ENCODE assay signal across 9 mouse cellular contexts in genomic region chr11:66984165-66985135, GRCm38 (mm10). TPM values are rescaled to one million over a fixed set of nuclear protein-coding genes. Genes with fewer than 3 reads are reported as not detected.
DNase-seq lines count a peak whose midpoint lies in the region; ATAC-seq and TF ChIP-seq lines count a peak whose summit lies in the region.
"Had no signal": no experiment of that assay in that cellular context is flagged by ENCODE, and none has a peak within 500 bp of the region (broad histone marks: within the 10 kb centered on the region; RNA-seq: fewer than 3 reads in every experiment).

No protein-coding gene starts in this region.

- no peak overlapping the region for H3K27ac ChIP-seq in CH12.LX (ENCODE audit: insufficient read depth, low read depth)
- H3K27ac ChIP-seq in forebrain, embryonic 13.5 days: peak overlapping the region; percentile 80
- peak overlapping the region; percentile 87 for H3K27ac ChIP-seq in layer of hippocampus, adult 2 months
- peak overlapping the region; percentile 69 for H3K27ac ChIP-seq in lung, embryonic 15.5 days
- no peak overlapping the region for H3K27ac ChIP-seq in thymus, adult 2 months (ENCODE audit: control insufficient read depth, insufficient read depth, low read length)

- peak; percentile 93 for TF ChIP-seq RAD21 in CH12.LX (IDR thresholded peaks at IDR 0.05; ENCODE audit: low read depth, low read length)

- H3K79me2 ChIP-seq in CH12.LX (replicated peaks; ENCODE audit: control insufficient read depth, extremely low read depth, insufficient read depth, poor library complexity, severe bottlenecking): no peaks in the 10 kb centered on the region

- no peak for TF ChIP-seq POLR2A in CH12.LX (IDR thresholded peaks at IDR 0.05; ENCODE audit: low read depth, low read length)
- no peak for TF ChIP-seq POLR2A in thymus, adult 2 months (IDR thresholded peaks at IDR 0.05; ENCODE audit: control insufficient read depth, extremely low read depth, insufficient read depth, low read length, poor library complexity)

- H3K9me3 ChIP-seq in CH12.LX (replicated peaks; ENCODE audit: low read length): no peaks in the 10 kb centered on the region
- H3K9me3 ChIP-seq in forebrain, embryonic 13.5 days (replicated peaks): no peaks in the 10 kb centered on the region
- H3K9me3 ChIP-seq in lung, embryonic 15.5 days: no peaks in the 10 kb centered on the region

- 4% methylated on average over 28 of the region's 28 CpGs for WGBS in forebrain, embryonic 13.5 days
- 4% methylated on average over 28 of the region's 28 CpGs for WGBS in lung, embryonic 15.5 days
- 10% methylated on average over 28 of the region's 28 CpGs for WGBS in thymus, adult 2 months

- H3K4me3 ChIP-seq in CH12.LX (replicated peaks in 1 of 3; ENCODE audit: low read depth in 2 of 3, low read length in 2 of 3, poor library complexity in 1 of 3): peak overlapping the region; percentile 52 to 54 (median 53)
- H3K4me3 ChIP-seq in forebrain, embryonic 13.5 days: peak overlapping the region; percentile 35
- H3K4me3 ChIP-seq in layer of hippocampus, adult 2 months: peak overlapping the region; percentile 62
- H3K4me3 ChIP-seq in lung, embryonic 15.5 days: peak overlapping the region; percentile 43
- peak overlapping the region; percentile 21; the same call in 1 of the 2 replicates for H3K4me3 ChIP-seq in thymus, adult 2 months (ENCODE audit: control insufficient read depth, insufficient read depth, low read length)

- peak; percentile 86 for DNase-seq in CH12.LX (ENCODE audit: extremely low read depth)
- peak; percentile 60 for DNase-seq in c-Kit-positive CD71-negative TER-119-negative erythroid progenitor cells, embryonic 14.5 days (ENCODE audit: low read depth)
- peak; percentile 78 to 83 for DNase-seq in heart, postnatal 36 days
- DNase-seq in layer of hippocampus, adult 2 months (ENCODE audit: low spot score in 2 of 2): peak; percentile 65 to 80
- DNase-seq in ovary, adult 18-20 months (ENCODE audit: low spot score): peak; percentile 15
- peak; percentile 74 for DNase-seq in thymus, adult 2 months

- dilution Hi-C loops in CH12.LX (cut with MboI; ENCODE audit: extremely low pct_ligation_motif_present, extremely low pct_unique_long_range_greater_than_20kb, low sequenced_read_pairs): no loop called here

- peak overlapping the region; percentile 97 for H3K4me2 ChIP-seq in CH12.LX (ENCODE audit: insufficient read depth, low read depth, poor library complexity, severe bottlenecking)
- H3K4me2 ChIP-seq in forebrain, embryonic 13.5 days: peak overlapping the region; percentile 56
- peak overlapping the region; percentile 69 for H3K4me2 ChIP-seq in lung, embryonic 15.5 days

- peak overlapping the region; percentile 73 for H3K9ac ChIP-seq in CH12.LX (ENCODE audit: insufficient read depth, low read depth)
- H3K9ac ChIP-seq in forebrain, embryonic 13.5 days: peak overlapping the region; percentile 54
- H3K9ac ChIP-seq in lung, embryonic 15.5 days: peak overlapping the region; percentile 25; the same call in 1 of the 2 replicates

- no peak; the same call in 1 of the 2 replicates for TF ChIP-seq EP300 in CH12.LX (IDR thresholded peaks at IDR 0.05; ENCODE audit: low read length)

- peak; percentile 66 to 99 for TF ChIP-seq CTCF in CH12.LX (conservative IDR thresholded peaks at IDR 0.05 in 1 of 2, IDR thresholded peaks at IDR 0.05 in 1 of 2; ENCODE audit: low read depth in 2 of 2, low read length in 2 of 2)
- TF ChIP-seq CTCF in layer of hippocampus, adult 2 months (conservative IDR thresholded peaks at IDR 0.05): peak; percentile 90
- peak; percentile 58; the same call in 1 of the 2 replicates for TF ChIP-seq CTCF in thymus, adult 2 months (IDR thresholded peaks at IDR 0.05; ENCODE audit: borderline replicate concordance, control insufficient read depth, extremely low read depth, insufficient read depth, low read length, poor library complexity)

- H3K36me3 ChIP-seq in CH12.LX (replicated peaks in 1 of 2; ENCODE audit: control insufficient read depth in 1 of 2, insufficient read depth in 1 of 2, low read length in 1 of 2): no peaks in the 10 kb centered on the region
- no peaks in the 10 kb centered on the region for H3K36me3 ChIP-seq in forebrain, embryonic 13.5 days (ENCODE audit: poor library complexity, severe bottlenecking)
- no peaks in the 10 kb centered on the region for H3K36me3 ChIP-seq in lung, embryonic 15.5 days
- no peaks in the 10 kb centered on the region for H3K36me3 ChIP-seq in thymus, adult 2 months (ENCODE audit: control insufficient read depth, insufficient read depth, low read length)

- in situ Hi-C loops in CH12.LX (cut with MboI; ENCODE audit: low pct_ligation_motif_present, low pct_unique_long_range_greater_than_20kb, low sequenced_read_pairs): loop anchor here (5.0 kb wide), 1 partner anchor 62 kb away; no protein-coding TSS in a partner anchor

- H3K27me3 ChIP-seq in CH12.LX (replicated peaks): peaks cover 68% of the 10 kb centered on the region
- no peaks in the 10 kb centered on the region for H3K27me3 ChIP-seq in forebrain, embryonic 13.5 days
- H3K27me3 ChIP-seq in lung, embryonic 15.5 days: no peaks in the 10 kb centered on the region
- no peaks in the 10 kb centered on the region for H3K27me3 ChIP-seq in thymus, adult 2 months (ENCODE audit: control insufficient read depth, insufficient read depth, low read length)

- H3K4me1 ChIP-seq in CH12.LX (ENCODE audit: control insufficient read depth in 1 of 2, insufficient read depth in 2 of 2): peaks cover 9 to 25% of the 10 kb centered on the region in 2 experiments; a peak in 3 of 4 replicates
- peaks cover 27% of the 10 kb centered on the region for H3K4me1 ChIP-seq in forebrain, embryonic 13.5 days
- H3K4me1 ChIP-seq in lung, embryonic 15.5 days: peaks cover 23% of the 10 kb centered on the region
- H3K4me1 ChIP-seq in thymus, adult 2 months (replicated peaks; ENCODE audit: control insufficient read depth, insufficient read depth, low read length): peaks cover 4% of the 10 kb centered on the region

- peak; percentile 79 for ATAC-seq in forebrain, embryonic 13.5 days
- ATAC-seq in lung, embryonic 15.5 days (ENCODE audit: borderline replicate concordance, extremely low read depth, low FRiP score, low TSS enrichment): peak; percentile 62; the same call in 1 of the 2 replicates

- intact Hi-C loops in heart, postnatal 36 days (cut with DNase I): loop anchor here (1.0 to 2.0 kb wide), 2 partner anchors 36 to 78 kb away; no protein-coding TSS in a partner anchor

TF ChIP-seq in CH12.LX, 34 proteins besides CTCF, POLR2A, EP300 and RAD21 (continues in another document):
- TF ChIP-seq MAFK (IDR thresholded peaks at IDR 0.05; ENCODE audit: insufficient replicate concordance, low read length) (no peak), E2F4 (IDR thresholded peaks at IDR 0.05; ENCODE audit: insufficient replicate concordance, low read depth, low read length) (no peak), RCOR1 (conservative IDR thresholded peaks at IDR 0.05; ENCODE audit: low read depth, low read length) (no peak), ZKSCAN1 (IDR thresholded peaks at IDR 0.05; ENCODE audit: borderline replicate concordance, low read depth, low read length) (no peak), ZNF384 (IDR thresholded peaks at IDR 0.05; ENCODE audit: low read depth, low read length) (no peak), MXI1 (IDR thresholded peaks at IDR 0.05; ENCODE audit: low read depth, low read length) (peak; percentile 73; the same call in 1 of the 2 replicates), JUN (IDR thresholded peaks at IDR 0.05; ENCODE audit: insufficient read depth, low read depth, low read length) (no peak), ELF1 (IDR thresholded peaks at IDR 0.05; ENCODE audit: low read depth, low read length) (0 out of 2 replicates have a peak, but pooled peaks have one; percentile 13), TBP (conservative IDR thresholded peaks at IDR 0.05; ENCODE audit: low read depth, low read length) (no peak), MYC (IDR thresholded peaks at IDR 0.05; ENCODE audit: low read depth, low read length) (no peak), MEF2A (IDR thresholded peaks at IDR 0.05; ENCODE audit: borderline replicate concordance, low read depth, low read length) (peak; percentile 60), BHLHE40 (IDR thresholded peaks at IDR 0.05; ENCODE audit: low read depth, low read length) (peak; percentile 56), CHD2 (IDR thresholded peaks at IDR 0.05; ENCODE audit: low read length) (0 out of 2 replicates have a peak, but pooled peaks have one; percentile 21), JUND (conservative IDR thresholded peaks at IDR 0.05; ENCODE audit: low read depth, low read length) (no peak), NELFE (IDR thresholded peaks at IDR 0.05; ENCODE audit: low read depth, low read length) (peak; percentile 46; the same call in 1 of the 2 replicates), HCFC1 (IDR thresholded peaks at IDR 0.05; ENCODE audit: low read depth, low read length) (peak; percentile 27; the same call in 1 of the 2 replicates), MAZ (IDR thresholded peaks at IDR 0.05; ENCODE audit: low read depth, low read length) (peak; percentile 88), POLR2AphosphoS2 (IDR thresholded peaks at IDR 0.05; ENCODE audit: low read depth, low read length) (no peak), NRF1 (IDR thresholded peaks at IDR 0.05; ENCODE audit: low read depth, low read length) (no peak), GABPA (IDR thresholded peaks at IDR 0.05; ENCODE audit: insufficient replicate concordance, low read depth, low read length) (no peak), TCF12 (IDR thresholded peaks at IDR 0.05; ENCODE audit: low read depth, low read length) (peak; percentile 42), ZMIZ1 (IDR thresholded peaks at IDR 0.05; ENCODE audit: low read depth, low read length) (no peak), SIN3A (IDR thresholded peaks at IDR 0.05; ENCODE audit: low read length) (peak; percentile 66; the same call in 1 of the 2 replicates)

RNA-seq across cellular contexts. Expression of gene Tmem238l, which starts 28.0 kb away (rescaled TPM):
- not detected in 2 replicates for total RNA-seq in CH12.LX (2012; rRNA removed)
- not detected in 2 replicates for total RNA-seq in CH12.LX (2014; rRNA removed)
- not detected in 2 replicates for polyA plus RNA-seq in CH12.LX (2012; ENCODE audit: insufficient read length, low read depth)
- polyA plus RNA-seq in forebrain, embryonic 13.5 days (2015; fragmentation: Nextera tagmentation; extraction: Ambion mirVana): 0.19 TPM in 1 of 2 replicates, not detected in the other
- total RNA-seq in heart, postnatal 36 days (2021): not detected
- total RNA-seq in layer of hippocampus, adult 2 months (2021): not detected
- not detected in 2 replicates for polyA plus RNA-seq in lung, embryonic 15.5 days (2015; fragmentation: Nextera tagmentation; extraction: Ambion mirVana)
- 0.26 and 0.63 TPM in 2 replicates for polyA plus RNA-seq in thymus, adult 2 months (2012; rRNA removed)
- total RNA-seq: layer of hippocampus, adult 8-10 months had no signal

RNA-seq across cellular contexts. Expression of gene Tmem220, which starts 40.5 kb away (rescaled TPM):
- total RNA-seq in CH12.LX (2012; rRNA removed) (0.08 and 0.30 TPM in 2 replicates), CH12.LX (2014; rRNA removed) (0.34 and 0.36 TPM in 2 replicates)
- 1.5 and 1.6 TPM in 2 replicates for polyA plus RNA-seq in CH12.LX (2012; ENCODE audit: insufficient read length, low read depth)
- polyA plus RNA-seq in forebrain, embryonic 13.5 days (2015; fragmentation: Nextera tagmentation; extraction: Ambion mirVana): 0.34 and 0.50 TPM in 2 replicates
- 1 to 10 TPM; 1.5 to 1.9 TPM for total RNA-seq in heart, postnatal 36 days (2021)
- under 1 TPM; 0.44 to 0.95 TPM for total RNA-seq in layer of hippocampus, adult 2 months (2021)
- 1.8 and 2.2 TPM in 2 replicates for polyA plus RNA-seq in lung, embryonic 15.5 days (2015; fragmentation: Nextera tagmentation; extraction: Ambion mirVana)
- 0.45 and 0.54 TPM in 2 replicates for polyA plus RNA-seq in thymus, adult 2 months (2012; rRNA removed)

Comparison
In these comparisons a context has a peak if more than half of its experiments do, and no peak if none do; other contexts are left out.
1. DNase-seq: peak in every context shown above with its lines; median percentile 86 in CH12.LX; 80 in heart, postnatal 36 days; 74 in thymus, adult 2 months; 72 in layer of hippocampus, adult 2 months; 60 in c-Kit-positive CD71-negative TER-119-negative erythroid progenitor cells, embryonic 14.5 days; 15 in ovary, adult 18-20 months.
2. H3K27ac ChIP-seq: peak in forebrain, embryonic 13.5 days (single experiment), layer of hippocampus, adult 2 months (single experiment) and lung, embryonic 15.5 days (single experiment); none in CH12.LX (single experiment) and thymus, adult 2 months (single experiment).
3. Peak in every context shown above with its lines, with median percentiles within 50 percentile points of each other: H3K4me2 ChIP-seq, H3K4me3 ChIP-seq, H3K9ac ChIP-seq and CTCF ChIP-seq.